Mouse (Mus musculus) midbrain, embryonic 16.5 days (tissue): ENCODE data around the gene Zfp618. TPM values are rescaled to one million over a fixed set of nuclear protein-coding genes. Genes with fewer than 3 reads are reported as not detected.

Source experiments
- ATAC-seq: fragments of 200-750 bp; cut with Nextera tagmentation; 2 replicates; pipeline ENCODE4 v1.8.0; 2017; ENCODE audit warnings: moderate TSS enrichment
- H3K27ac ChIP-seq: fragments of 300-500 bp; sonication (generic); 2 replicates; pipeline ENCODE4 v1.5.1; 2014; ENCODE audit warnings: mild to moderate bottlenecking, low read length, mixed read lengths
- H3K27me3 ChIP-seq: fragments of 300-500 bp; sonication (generic); 2 replicates; pipeline ENCODE4 v1.6.1; 2014; ENCODE audit warnings: low read depth, low read length, mixed read lengths; ENCODE audit not compliant: control insufficient read depth, insufficient read depth
- H3K36me3 ChIP-seq: fragments of 300-500 bp; sonication (generic); 2 replicates; pipeline ENCODE4 v1.6.1; 2014; ENCODE audit warnings: mild to moderate bottlenecking, low read length, moderate library complexity, mixed read lengths; ENCODE audit not compliant: control insufficient read depth, insufficient read depth
- H3K4me1 ChIP-seq: fragments of 300-500 bp; sonication (generic); 2 replicates; pipeline ENCODE4 v1.6.1; 2014; ENCODE audit warnings: mild to moderate bottlenecking, low read length, mixed read lengths; ENCODE audit not compliant: control insufficient read depth, insufficient read depth
- H3K4me2 ChIP-seq: fragments of 300-500 bp; sonication (generic); 2 replicates; pipeline ENCODE4 v1.6.1; 2014; ENCODE audit warnings: mild to moderate bottlenecking, low read length, mixed read lengths
- H3K4me3 ChIP-seq: fragments of 300-500 bp; sonication (generic); 2 replicates; pipeline ENCODE4 v1.5.1; 2014; ENCODE audit warnings: low read depth, mild to moderate bottlenecking, low read length, moderate library complexity, mixed read lengths
- H3K9ac ChIP-seq: fragments of 300-500 bp; sonication (generic); 2 replicates; pipeline ENCODE4 v1.6.1; 2014; ENCODE audit warnings: low read depth, low read length, mixed read lengths
- H3K9me3 ChIP-seq: fragments of 300-500 bp; sonication (generic); replicated peaks from 2 replicates; pipeline ENCODE4 v1.6.1; 2014; ENCODE audit warnings: mild to moderate bottlenecking, low read length, mixed read lengths; ENCODE audit not compliant: control insufficient read depth, poor library complexity, severe bottlenecking
- WGBS: fragments of 180-500 bp; shearing (Covaris S2); extraction: QIAGEN DNeasy Blood & Tissue Kit; methylation state at CpG from one replicate; pipeline ENCODE4 v1.1.7; 2014; 5-methylcytosine and 5-hydroxymethylcytosine counted together
- polyA plus RNA-seq: library from polyadenylated mRNA; unstranded; fragments of >200 nt; fragmentation: Nextera tagmentation; extraction: Ambion mirVana; gene quantifications from 2 replicates; pipeline ENCODE4 v1.2.1, GENCODE M21; 2015

The Zfp618 gene
- polyA plus RNA-seq, 1 experiment from 2014 or later, result 29.6 TPM

GRCm38 (mm10) chr4:63118639-63119437, 153.5 kb downstream of the Zfp618 start:
- Histone ChIP-seq H3K9me3 (no peaks in the 10 kb centered on the region), H3K4me1 (no peaks in the 10 kb centered on the region), H3K4me2 (no peak overlapping the region), H3K9ac (no peak overlapping the region), H3K27me3 (no peaks in the 10 kb centered on the region), H3K27ac (no peak overlapping the region), H3K36me3 (peaks cover 4% of the 10 kb centered on the region; the same call in 1 of the 2 replicates), H3K4me3 (no peak overlapping the region)
- WGBS, result 84% methylated on average over 5 of the region's 5 CpGs
- peak; percentile 93 for ATAC-seq

DNA sequence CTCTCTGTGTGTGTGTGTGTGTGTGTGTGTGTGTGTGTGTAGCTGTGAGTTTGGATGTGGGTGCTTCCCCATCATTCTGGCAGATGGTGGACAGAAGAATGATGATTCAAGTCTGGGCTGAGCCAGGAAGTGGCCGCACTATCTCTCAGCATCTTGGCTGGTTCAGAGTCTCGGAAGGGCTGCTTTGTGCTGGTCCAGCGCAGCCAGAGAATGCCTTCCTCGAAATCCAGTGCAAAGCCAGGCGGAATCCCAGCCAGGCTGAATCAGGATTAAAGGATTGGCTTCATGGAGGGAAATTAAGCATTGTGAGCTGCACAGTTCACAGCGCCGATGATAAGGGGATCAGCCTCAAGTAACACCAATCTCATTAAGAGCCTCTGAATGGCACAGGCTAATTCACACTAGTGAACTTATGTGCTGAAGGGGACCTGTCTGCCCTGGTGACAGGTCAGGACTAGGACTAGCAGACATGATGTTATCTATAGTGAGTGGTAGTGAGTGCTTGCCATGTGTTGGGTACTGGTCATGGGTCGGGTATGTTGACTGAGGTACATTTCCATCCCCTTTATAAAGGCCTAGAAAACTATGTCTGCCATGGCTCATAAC, 159.6 kb downstream of the Zfp618 start:
- peak; percentile 50 for ATAC-seq
- H3K4me1 ChIP-seq, result no peaks in the 10 kb centered on the region
- 18% methylated on average over 8 of the region's 8 CpGs for WGBS
- H3K4me3 ChIP-seq, result no peak overlapping the region
- no peaks in the 10 kb centered on the region for H3K9me3 ChIP-seq
- H3K27me3 ChIP-seq, result no peaks in the 10 kb centered on the region
- no peak overlapping the region for H3K27ac ChIP-seq
- no peak overlapping the region for H3K9ac ChIP-seq
- H3K36me3 ChIP-seq, result peaks cover 4% of the 10 kb centered on the region
- no peak overlapping the region for H3K4me2 ChIP-seq

- Histone ChIP-seq H3K9ac (no peak overlapping the region), H3K4me1 (no peaks in the 10 kb centered on the region), H3K27me3 (no peaks in the 10 kb centered on the region), H3K4me2 (no peak overlapping the region), H3K36me3 (peaks cover 22% of the 10 kb centered on the region), H3K9me3 (no peaks in the 10 kb centered on the region), H3K4me3 (no peak overlapping the region), H3K27ac (no peak overlapping the region)
- 0 out of 2 replicates have a peak, but pooled peaks have one; percentile 44 for ATAC-seq
- 87% methylated on average over 5 of the region's 5 CpGs for WGBS
Observed at GRCm38 (mm10) chr4:63129891-63130624, 164.7 kb downstream of the Zfp618 start.

- Histone ChIP-seq H3K4me3 (no peak overlapping the region), H3K9ac (no peak overlapping the region), H3K9me3 (no peaks in the 10 kb centered on the region), H3K27me3 (no peaks in the 10 kb centered on the region), H3K4me1 (no peaks in the 10 kb centered on the region), H3K4me2 (no peak overlapping the region), H3K36me3 (no peaks in the 10 kb centered on the region), H3K27ac (no peak overlapping the region)
- no peak for ATAC-seq
- WGBS, result 93% methylated on average over 6 of the region's 6 CpGs
Observed at GRCm38 (mm10) chr4:63147268-63147667, 181.9 kb downstream of the Zfp618 start.

DNA sequence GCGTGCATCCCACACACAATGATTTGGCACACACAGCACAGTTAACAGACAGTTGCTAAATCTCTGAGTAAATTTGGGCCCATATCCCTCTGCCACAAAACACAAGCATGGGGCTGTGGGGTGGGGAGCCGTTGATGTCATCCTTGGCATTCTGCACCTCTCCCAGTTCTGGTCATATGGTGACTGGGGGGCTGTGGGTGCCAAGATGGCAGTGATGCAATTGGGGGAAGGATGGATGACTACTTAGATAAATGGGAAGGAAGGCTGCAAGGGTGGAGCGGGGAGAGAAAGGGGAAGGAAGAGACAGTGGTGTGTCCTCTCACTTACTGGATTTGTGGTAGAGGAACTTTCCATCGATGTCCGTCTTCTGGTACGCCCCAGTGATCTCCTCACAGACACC, 185.8 kb downstream of the Zfp618 start:
- Histone ChIP-seq H3K4me2 (no peak overlapping the region), H3K4me1 (no peaks in the 10 kb centered on the region), H3K9me3 (no peaks in the 10 kb centered on the region), H3K9ac (no peak overlapping the region), H3K27ac (no peak overlapping the region), H3K27me3 (no peaks in the 10 kb centered on the region), H3K4me3 (no peak overlapping the region), H3K36me3 (no peaks in the 10 kb centered on the region)
- ATAC-seq, result no peak
- 94% methylated on average over 6 of the region's 6 CpGs for WGBS

DNA sequence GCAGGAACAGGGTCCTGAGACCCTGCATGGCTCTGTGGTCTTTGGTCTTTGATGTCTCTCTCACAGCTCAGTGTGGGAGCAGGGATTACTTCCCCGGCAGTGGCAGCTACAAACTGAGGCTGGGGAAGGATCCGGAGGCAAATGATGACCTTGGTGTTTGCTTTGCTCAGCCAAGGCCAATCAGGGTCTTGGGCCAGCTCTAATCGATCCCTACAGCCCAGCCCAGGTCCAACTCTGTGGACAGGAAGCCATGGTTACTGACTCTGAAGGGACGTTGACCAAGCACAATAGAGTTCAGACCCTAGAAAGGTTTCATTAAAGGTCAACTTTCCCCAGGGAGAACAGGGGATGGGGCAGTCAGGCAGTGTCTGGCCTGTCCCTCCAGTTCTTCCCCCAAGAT, 188.7 kb downstream of the Zfp618 start:
- no peaks in the 10 kb centered on the region for H3K27me3 ChIP-seq
- H3K4me1 ChIP-seq, result no peaks in the 10 kb centered on the region
- H3K4me2 ChIP-seq, result no peak overlapping the region
- no peak overlapping the region for H3K27ac ChIP-seq
- 46% methylated on average over 4 of the region's 4 CpGs for WGBS
- H3K36me3 ChIP-seq, result no peaks in the 10 kb centered on the region
- no peak overlapping the region for H3K9ac ChIP-seq
- H3K9me3 ChIP-seq, result no peaks in the 10 kb centered on the region
- H3K4me3 ChIP-seq, result no peak overlapping the region
- no peak for ATAC-seq

GRCm38 (mm10) chr4:63154699-63155098, 189.3 kb downstream of the Zfp618 start, which contains the start of gene Ambp:
Gene Ambp, minus strand, starts transcription at chr4:63154799.
- H3K4me3 ChIP-seq, result no peak within 1 kb of the TSS
- no peaks in the 10 kb centered on the region for H3K9me3 ChIP-seq
- no peaks in the 10 kb centered on the region for H3K36me3 ChIP-seq
- H3K27ac ChIP-seq, result no peak within 1 kb of the TSS
- H3K9ac ChIP-seq, result no peak within 1 kb of the TSS
- no peaks in the 10 kb centered on the region for H3K27me3 ChIP-seq
- no peak for ATAC-seq
- no peaks in the 10 kb centered on the region for H3K4me1 ChIP-seq
- 59% methylated on average over 5 of the region's 5 CpGs for WGBS
- H3K4me2 ChIP-seq, result no peak within 1 kb of the TSS

DNA sequence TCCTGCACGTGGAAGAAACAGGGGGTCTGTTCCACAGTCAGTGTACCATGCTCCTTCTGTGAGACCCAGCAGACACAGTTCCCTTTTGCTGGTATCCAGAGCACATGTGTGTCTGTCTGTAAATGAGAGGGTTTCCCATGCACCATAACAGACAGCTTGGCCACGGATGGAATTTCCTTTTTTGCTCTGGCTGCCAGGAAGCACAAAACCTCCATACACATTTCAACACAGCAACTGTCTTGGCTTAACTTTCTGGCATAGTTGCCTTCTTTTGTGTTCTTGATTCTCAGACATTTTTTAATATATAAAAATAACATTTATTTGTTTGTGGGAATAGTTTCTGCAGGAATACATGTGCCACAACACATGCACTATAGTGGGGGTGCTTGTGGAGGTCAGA, 190.2 kb downstream of the Zfp618 start:
- no peaks in the 10 kb centered on the region for H3K36me3 ChIP-seq
- no peak overlapping the region for H3K9ac ChIP-seq
- ATAC-seq, result no peak
- H3K4me1 ChIP-seq, result no peaks in the 10 kb centered on the region
- H3K4me3 ChIP-seq, result no peak overlapping the region
- H3K4me2 ChIP-seq, result no peak overlapping the region
- 63% methylated on average over 2 of the region's 2 CpGs for WGBS
- no peaks in the 10 kb centered on the region for H3K9me3 ChIP-seq
- H3K27ac ChIP-seq, result no peak overlapping the region
- no peaks in the 10 kb centered on the region for H3K27me3 ChIP-seq
